Mouse (Mus musculus): ENCODE results near the gene Stk38l. TPM values are rescaled to one million over a fixed set of nuclear protein-coding genes. Genes with fewer than 3 reads are reported as not detected.

The Stk38l gene
- 0.66 TPM in 2 replicates for polyA plus RNA-seq (2012)

DNA sequence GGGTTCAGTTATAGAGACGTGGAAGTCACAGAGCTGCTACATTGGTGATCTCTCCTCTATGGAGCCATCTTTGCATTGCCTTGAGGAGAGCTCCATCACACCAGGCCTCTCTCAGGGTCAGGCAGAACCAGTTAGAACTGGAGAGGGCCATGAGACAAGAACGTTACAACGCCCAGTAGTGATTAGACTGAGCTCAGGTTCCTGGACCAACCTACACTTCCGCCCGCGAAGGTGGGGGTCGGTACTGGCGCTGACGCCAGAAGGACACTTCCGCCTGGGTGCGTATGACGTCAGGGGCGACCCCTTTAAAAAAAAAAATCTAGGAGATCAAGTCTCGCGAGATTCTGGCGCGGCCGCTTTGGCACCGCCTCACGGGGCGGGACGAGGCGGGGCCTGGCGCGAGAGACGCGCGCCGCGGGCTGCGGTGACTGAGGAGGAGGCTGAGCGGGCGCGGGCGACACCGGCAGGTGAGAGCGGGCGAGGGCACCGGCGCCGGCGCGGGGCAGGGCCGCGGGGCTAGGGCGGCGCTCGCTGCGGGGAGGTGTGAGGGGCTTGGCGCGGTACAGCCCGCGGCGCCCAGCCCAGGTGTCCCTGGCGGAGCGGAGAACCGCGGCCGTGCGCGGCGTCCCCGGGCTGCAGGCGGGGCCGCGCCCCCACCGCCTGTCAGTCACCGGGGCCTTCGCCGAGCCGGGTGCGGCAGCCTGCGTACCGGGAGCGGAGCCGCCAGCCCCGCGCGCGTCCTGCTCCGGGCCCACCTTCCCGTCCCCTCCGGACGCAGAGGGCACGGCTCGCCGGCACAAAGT lies at the start of gene Stk38l:
Gene Stk38l (plus strand): TSS at position 415 of the 803 bp plus-strand sequence.
- TF ChIP-seq GATA1 (IDR thresholded peaks at IDR 0.05; ENCODE audit: low read length) = no peak

DNA sequence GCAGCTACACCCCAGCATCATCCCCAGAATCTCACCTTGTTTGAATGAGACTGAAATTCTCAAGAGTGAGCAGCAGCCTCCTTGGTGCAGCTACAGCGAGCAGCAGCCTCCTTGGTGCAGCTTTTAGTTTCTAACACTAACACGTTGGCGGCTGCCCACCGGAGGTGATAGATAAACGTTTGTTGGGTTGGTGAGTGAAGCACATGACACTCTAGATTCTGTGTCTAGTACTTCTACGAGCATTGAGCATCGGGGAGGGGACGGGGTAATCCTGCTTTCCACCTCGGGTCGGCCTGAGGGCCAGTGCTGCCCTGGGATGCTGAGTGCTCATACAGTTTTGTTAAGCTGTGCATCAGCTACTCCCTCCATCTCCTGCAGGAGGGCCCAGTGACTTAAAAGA lies 47.9 kb upstream of the Stk38l start:
- TF ChIP-seq GATA1 (IDR thresholded peaks at IDR 0.05; ENCODE audit: low read length) = no peak

DNA sequence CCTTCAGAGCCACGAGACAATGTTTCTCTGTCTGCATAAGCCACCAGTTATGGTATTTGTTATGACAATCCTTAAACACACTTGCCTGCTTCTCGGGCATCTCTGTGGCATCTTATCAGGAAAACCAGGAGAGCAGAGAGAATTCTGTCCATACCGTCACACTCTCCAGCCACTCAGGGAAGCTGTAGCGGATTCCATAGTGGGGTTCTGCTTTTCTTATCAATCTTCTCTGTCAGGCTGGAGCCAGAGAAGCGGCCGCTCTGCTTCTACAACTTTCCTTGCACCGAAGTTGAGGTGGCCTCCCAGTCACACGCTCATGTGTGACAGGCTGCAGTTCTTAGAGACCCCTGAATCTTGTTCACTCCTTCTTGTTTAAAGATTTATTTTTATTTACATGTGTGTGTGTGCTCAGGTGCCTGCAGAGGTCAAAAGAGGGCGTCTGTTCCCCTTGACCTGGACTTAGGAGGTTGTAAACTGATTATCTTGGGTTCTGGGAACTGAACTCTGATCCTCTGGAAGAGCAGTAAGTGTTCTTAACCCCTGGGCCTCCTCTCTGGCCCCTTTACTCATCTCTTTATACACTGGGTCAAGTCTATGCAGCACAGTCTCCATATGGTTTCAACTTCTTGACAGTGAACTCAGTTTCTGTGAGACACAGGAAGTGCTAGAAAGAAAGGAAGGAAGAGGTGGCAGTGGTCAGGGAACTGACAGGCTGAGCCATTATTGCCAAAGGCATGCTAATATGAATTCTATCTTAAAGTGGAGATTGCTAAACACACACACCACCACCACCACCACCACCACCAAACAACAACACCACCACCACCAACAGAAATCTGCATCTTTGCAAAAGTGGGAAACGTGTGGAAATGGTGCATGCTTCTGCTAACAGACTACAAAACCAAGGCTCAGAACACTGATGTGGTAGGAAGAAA lies 46.4 kb upstream of the Stk38l start:
- no peak for TF ChIP-seq GATA1 (IDR thresholded peaks at IDR 0.05; ENCODE audit: low read length)

DNA sequence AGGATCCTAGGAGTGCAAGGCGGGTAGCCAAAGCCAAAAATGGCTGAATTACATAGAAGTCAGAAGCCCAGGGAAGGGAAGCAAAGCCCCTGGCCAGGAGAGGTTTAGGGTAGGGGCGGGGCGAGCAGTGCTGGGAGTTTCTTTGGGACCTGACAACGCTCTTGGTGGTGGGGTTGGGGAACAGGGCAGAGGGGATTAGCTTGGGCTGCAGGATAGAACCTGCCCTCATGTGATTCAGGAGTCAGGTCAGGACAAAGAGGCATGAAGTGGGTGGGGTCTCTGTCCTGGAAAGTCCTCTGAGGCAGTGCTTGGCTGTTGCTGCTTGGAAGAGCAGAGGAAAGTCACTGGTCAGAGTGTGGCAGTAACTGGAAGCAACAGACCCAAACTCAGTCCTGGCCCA lies 40.9 kb upstream of the Stk38l start:
- TF ChIP-seq GATA1 (IDR thresholded peaks at IDR 0.05; ENCODE audit: low read length) = no peak

DNA sequence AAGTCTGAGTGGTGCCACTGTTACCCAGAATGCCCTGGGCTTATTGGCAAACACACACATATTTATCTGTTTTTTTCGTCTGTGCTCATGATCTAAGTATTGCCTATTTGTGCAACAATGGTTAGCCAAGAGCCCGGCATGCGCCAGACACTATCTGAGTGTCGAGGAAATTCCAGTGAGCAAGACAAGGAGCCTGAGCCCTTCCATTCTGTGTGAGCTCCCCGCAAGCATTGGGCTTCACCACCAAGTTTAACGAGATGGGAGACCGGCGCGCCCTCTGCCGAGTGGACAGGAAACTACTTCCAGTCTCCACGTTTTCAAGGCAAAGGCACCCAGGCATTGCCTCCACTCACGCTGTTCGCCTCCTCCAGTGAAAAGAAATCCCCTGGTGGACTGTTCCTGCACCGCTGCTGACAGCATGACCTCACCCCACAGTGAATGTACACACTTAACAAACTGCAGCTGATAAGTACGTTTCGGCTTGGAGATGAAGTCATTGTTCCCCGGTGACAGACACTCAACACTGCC lies 39.0 kb upstream of the Stk38l start:
- no peak for TF ChIP-seq GATA1 (IDR thresholded peaks at IDR 0.05; ENCODE audit: low read length)

DNA sequence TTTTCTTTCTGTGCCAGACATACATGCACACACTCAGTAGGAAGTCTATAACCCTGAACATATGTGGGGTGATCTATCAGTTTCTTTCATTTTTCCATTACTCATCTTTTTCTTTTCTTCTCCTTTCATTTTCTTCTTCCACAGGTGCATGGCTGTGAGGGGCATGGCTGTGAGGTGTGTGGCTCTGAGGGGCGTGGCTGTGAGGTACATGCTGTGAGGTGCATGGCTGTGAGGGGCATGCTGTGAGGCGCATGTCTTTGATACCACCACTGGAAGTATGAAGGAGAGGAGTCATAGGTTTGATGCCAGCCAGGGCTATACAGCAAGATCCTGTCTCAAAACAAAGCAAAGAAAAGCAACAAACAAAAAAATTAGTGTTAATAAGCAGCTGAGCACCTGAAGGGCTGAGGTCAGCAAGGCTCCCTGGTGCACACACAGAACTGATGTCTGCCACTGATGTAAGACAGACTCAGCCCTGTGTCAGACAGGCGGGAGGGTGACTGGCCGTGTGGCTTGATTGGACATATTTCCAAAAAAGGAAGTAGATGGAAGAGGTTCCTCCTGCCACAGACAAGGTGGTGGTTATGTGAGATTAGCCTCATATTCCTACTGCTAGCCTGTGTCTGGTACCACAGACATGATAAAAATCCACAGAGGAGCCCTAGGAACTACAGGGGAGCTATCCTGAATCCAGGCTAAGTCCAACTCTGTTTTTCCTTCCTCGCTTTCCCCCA lies 38.2 kb upstream of the Stk38l start:
- TF ChIP-seq GATA1 (IDR thresholded peaks at IDR 0.05; ENCODE audit: low read length) = no peak

DNA sequence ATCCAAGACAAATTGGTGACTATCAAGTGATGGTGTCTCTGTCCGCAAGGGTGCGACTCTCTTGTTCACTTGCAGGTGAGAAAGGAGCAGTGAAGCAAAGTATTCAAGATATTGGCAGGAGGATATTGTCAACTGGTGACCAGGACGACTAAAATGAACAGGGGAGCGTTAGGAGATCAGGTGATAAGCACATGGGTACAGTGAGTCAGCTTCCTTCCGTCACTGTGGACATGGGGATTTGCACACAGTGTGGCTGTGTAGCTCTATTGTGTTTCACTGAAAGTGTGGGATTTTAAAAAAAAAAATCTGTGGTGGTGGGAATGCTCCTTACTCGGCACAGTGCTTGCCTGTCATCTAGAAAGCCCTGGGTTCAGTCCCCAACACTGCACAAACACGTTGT lies 36.8 kb upstream of the Stk38l start:
- no peak for TF ChIP-seq GATA1 (IDR thresholded peaks at IDR 0.05; ENCODE audit: low read length)

DNA sequence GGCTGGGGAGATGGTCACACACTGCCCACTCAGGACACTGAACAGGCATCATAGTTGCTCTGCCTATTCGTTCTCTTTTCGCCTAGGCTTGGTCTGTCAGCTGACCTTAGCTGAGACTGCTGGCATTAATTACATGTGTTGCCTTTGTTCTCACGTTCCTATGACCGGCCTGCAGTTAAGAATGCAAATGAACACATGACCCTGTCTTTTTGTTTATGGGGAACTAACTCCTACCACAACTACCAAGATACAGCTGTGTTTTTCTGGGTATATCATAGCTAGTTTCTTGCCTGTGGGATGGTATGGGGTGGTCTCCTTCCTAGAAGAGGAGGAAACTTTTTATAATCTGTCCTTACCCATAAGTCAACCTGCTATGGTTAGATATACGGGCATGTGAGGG lies 35.9 kb upstream of the Stk38l start:
- TF ChIP-seq GATA1 (IDR thresholded peaks at IDR 0.05; ENCODE audit: low read length) = no peak

DNA sequence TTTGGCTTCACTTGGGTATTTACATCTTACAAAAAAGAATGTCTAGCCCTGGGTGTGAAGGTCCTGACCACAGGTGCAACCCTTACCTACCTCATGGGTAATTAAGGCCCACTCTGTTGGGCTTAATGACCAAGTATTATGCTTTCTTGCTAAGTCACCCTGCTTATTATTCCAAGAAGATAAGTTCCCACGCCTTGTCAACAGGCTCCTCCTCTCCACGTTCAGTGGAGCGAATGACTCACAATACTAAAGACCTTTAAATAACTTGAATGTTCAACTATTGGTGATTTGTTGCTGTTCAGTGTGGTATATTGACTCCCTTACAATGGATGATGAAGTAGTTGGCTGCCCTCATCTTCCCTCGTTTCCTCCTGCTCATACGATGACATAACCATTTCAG lies 27.0 kb upstream of the Stk38l start:
- TF ChIP-seq GATA1 (IDR thresholded peaks at IDR 0.05; ENCODE audit: low read length) = no peak

DNA sequence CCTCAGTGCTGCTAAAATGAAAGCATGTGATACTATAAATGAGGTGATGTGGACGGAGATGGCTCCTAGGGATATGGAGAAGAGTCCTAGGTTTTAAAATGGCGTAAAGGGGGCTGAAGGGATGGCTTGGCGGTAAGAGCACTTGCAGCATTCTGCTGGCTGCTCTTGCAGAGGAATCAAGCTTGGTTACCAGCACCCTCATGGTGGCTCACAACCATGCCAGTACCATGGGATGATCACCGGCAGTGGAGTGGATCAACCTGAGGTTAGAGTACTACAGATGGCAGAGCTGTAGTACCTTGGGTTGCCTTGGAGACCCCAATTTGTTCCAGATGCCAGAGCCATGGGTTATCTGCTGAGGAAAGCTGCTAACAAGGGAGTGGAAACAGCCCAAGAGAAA lies 26.4 kb upstream of the Stk38l start:
- no peak for TF ChIP-seq GATA1 (IDR thresholded peaks at IDR 0.05; ENCODE audit: low read length)

DNA sequence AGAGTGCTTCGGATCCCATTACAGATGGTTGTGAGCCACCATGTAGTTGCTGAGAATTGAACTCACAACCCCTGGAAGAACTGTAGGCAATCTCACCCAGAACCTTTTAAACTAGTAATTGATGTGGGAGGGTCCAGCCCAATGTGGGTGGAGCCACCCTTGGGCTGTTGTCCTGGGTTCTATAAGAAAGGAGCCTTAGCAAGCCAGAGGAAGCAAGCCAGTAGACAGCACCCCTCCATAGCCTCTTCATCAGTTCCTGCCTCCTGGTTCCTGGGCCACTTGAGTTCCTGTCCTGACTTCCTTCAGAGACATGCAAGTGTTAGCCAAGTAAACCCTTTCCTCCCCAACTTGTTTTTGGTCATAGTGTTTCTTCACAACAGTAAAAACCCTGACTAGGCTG lies 24.3 kb upstream of the Stk38l start:
- TF ChIP-seq GATA1 (IDR thresholded peaks at IDR 0.05; ENCODE audit: low read length) = no peak

DNA sequence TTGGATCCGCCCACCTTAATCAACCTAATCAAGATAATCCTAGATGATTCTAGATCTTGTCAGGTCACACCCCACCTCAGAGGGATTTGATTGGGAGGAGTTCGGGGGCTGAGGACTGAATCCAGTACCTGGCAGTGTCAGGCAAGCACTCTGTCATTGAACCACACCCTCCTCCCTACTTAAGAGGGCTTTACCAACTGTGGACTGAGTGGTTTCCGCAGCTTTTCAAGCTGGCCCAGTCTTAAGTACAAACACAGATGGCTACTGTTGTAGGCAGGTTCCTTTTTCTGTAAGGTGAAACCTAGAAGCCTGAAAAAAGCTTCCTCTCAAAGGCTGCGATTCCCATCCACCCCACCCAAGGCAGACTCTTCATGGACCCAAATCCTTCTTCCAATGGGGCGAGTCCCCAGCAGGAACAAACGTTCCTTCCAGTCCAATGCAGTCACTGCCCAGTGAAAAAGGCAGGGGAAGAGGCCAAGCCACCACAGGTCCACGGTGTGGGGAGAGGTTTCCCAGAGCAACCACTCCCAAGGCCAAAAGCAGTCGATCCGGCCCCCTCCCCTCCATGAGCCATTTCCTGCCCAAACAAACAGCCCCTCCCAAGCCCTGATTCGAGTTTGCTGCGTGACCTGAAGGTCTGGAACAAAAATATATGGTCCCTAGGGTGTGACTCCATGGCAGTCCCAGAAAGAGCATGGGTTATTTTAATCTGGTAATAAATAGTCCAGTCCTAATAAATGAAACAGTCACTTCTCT lies 22.5 kb upstream of the Stk38l start:
- TF ChIP-seq GATA1 (IDR thresholded peaks at IDR 0.05; ENCODE audit: low read length) = no peak

DNA sequence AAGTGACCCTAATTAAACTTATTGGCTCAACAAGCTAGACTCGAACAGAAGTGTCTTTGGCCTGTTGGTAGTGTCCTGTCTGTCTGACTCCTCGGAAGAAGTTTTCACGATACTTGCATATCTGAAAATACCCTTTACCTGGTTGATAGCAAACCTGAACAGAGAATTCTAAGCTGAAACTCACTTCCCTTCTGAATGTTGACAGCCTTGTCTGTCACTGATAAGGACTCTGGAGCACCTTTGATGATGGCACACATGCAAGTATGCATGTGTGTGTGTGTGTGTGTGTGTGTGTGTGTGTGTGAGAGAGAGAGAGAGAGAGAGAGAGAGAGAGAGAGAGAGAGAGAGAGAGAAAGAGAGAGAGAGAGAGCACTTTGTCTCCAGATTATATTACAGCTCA lies 21.4 kb upstream of the Stk38l start:
- no peak for TF ChIP-seq GATA1 (IDR thresholded peaks at IDR 0.05; ENCODE audit: low read length)

DNA sequence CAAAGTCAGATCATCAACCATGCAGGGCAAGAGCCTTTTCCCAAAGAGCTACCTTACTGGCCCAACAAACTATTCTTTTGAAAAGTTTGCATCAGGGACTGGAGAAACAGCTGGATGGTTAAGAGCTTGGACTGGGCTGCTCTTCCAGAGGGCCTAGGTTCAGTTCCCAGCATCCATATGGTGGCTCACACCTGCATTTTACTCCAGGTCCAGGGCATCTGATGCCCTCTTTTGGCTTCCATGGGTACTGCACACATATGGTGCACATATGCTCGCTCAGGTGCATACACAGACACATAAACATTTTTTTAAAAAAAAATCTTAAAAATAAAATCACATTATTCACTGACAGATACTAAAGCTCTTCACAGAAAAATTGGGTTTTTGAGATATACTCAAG lies 19.2 kb upstream of the Stk38l start:
- no peak for TF ChIP-seq GATA1 (IDR thresholded peaks at IDR 0.05; ENCODE audit: low read length)

DNA sequence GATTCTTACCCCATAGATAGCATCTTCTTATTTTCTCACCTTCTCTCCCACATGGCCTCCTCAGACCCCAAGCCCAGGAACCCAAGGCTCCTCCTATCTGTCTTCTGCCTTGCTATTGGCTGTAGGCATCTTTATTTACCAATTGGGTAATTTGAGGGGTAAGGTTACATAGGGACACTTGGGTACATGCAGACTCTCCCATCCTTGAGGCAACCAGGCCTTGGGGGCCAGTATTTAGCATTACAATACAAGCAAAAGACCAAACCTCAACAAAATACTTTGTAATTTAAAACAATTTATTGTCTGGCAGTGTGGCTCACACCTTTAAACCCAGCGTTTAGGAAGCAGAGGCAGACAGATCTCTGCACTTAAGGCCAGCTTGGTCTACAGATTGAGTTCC lies 5.2 kb upstream of the Stk38l start:
- TF ChIP-seq GATA1 (IDR thresholded peaks at IDR 0.05; ENCODE audit: low read length) = no peak

All from G1E-ER4 (cell line).